Mouse (Mus musculus): ENCODE data around the gene Apobr. TPM values are rescaled to one million over a fixed set of nuclear protein-coding genes. Genes with fewer than 3 reads are reported as not detected.

Apobr gene
- total RNA-seq, 2 experiments from 2014 or later: 0.39 to 0.53 TPM

DNA sequence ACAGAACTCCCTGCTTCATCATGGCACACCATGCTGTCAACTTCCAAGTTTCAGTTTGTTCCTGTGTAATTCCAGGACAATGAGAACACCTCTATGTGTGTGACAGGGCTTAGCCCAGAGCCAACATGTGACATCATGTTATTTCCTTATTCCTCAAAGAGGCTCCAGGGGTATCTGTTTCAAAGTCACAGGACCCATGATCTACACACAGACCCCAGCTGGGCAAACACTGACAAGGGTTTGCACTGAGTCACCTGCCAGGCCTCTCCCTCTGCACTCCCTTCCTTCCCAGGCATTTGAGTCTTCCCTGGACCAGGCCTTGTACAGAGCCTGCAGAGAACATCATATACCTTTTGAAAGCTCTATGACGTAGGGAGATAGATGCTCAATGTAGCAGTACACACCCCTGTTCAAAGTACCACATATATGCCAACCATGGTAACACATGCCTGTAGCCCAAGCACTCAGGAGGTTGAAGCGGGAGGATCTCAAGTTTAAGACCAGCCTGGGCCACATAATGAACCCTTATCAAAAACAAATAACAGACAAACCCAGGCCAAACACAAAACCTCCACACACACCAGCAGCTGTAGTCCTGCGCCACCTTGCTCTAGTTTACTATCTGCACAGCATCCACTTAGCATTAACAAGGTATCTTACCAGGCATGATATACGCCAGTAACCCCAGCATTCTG, 46.2 kb downstream of the Apobr start, which contains the start of gene Nupr1:
Gene Nupr1, minus strand, starts transcription at position 38 of the 695 bp plus-strand sequence.
- intact Hi-C loops (cut with DNase I): no loop called here
- DNase-seq (ENCODE audit: low spot score in 2 of 2): no peak

DNA sequence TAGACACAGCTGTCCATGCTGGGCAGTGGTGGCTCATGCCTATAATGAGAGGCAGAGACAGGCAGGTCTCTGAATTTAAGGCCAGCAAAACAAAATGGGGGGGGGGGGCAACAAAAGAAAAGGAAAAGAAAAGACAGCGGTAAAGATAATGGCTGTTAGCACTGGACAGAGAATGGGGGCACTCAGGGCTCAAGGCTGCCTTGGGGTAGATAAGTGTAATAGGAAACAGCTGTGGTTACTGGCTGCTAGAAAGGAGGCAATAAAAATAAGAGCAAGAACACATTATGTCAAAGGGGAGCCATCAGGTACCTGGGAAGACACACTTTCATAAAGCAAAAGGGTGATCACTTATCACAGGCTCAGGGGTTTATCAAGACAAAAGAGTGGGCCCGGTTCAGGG, 47.7 kb downstream of the Apobr start:
- intact Hi-C loops (cut with DNase I): no loop called here
- DNase-seq (ENCODE audit: low spot score in 2 of 2): no peak

DNA sequence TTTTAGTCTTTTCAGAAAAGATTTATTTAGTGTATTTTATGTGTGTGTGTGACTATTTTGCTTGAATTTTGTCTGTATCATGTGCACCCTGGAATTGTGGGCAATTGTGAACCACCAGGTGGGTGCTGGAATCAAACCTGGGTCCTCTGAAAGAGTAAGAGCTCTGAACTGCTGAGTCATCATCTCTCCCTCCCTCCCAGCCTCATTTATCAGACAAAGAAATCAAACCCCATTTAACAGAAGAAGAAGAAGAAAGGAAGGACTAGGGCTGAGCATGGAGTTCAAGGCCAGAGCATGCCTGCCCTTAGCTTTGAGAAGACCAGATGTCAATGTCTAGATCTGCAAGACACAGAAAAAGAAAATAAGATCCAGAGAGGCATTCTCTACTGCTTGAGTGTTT, 50.6 kb downstream of the Apobr start:
- intact Hi-C loops (cut with DNase I): no loop called here
- DNase-seq (ENCODE audit: low spot score in 2 of 2): no peak

DNA sequence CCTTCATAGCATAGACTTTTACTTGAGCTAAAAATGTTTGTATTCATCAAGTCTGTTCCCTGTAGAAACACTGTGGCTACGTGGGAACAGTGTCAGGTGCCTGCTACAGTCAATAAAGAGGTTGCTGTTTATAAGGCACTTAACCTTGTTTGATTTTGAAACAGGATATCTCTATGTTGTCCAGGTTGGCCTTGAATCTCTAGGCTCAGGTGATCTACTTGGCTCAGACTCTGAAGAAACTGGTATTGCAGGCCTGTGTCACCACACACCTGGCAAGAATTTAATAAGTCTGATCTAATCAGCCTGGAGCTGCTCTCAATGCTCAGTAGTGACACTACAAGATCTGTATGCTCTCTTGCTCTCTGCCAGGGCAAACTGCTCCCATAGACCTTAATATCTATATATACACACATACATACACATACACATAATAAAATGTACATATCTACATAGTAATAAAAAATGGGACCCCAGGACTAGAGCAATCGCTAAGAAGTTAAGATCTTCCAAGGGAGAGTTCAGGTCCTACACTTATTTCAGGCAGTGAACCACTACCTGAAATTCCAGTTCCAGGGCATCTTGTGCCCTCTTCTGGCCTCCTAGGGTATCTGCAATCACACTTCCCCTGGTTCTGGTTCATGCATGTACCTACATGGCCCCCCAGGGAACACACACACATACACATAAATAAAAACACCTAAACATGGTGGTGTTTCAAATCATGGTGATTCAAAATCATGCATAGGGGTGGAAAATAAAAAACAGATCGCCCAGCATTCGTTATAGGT, 52.2 kb downstream of the Apobr start:
- peak; percentile 46 to 59 for DNase-seq (ENCODE audit: low spot score in 2 of 2)

More for the DNA sequence above, 52.2 kb downstream of the Apobr start:
- intact Hi-C loops (cut with DNase I): loop anchor here (2.0 kb wide), 1 partner anchor 48 kb away; no protein-coding TSS in a partner anchor

Small RNA genes within 50 kb of the gene (microRNA-seq; reads per million reads assigned to microRNA genes)
- gene Mir7059: 12.1 to 14.1 reads per million in 2 experiments

Other genes starting within 250 kb of the Apobr start
- under 1 TPM; 0.64 to 0.76 TPM for gene Lat, start 215.4 kb upstream of the Apobr start, total RNA-seq (2021)
- gene Spns1, start 207.5 kb upstream of the Apobr start, total RNA-seq (2021): 10 to 100 TPM; 87.9 to 97.7 TPM
- gene Nfatc2ip, start 188.2 kb upstream of the Apobr start, total RNA-seq (2021): 1 to 10 TPM; 5.4 to 6.5 TPM
- not detected for gene Cd19, start 170.1 kb upstream of the Apobr start, total RNA-seq (2021)
- gene Rabep2, start 156.2 kb upstream of the Apobr start, total RNA-seq (2021): 10 to 100 TPM; 10.8 to 14.4 TPM
- under 1 TPM; 0.32 to 0.39 TPM for gene Atp2a1, start 121.8 kb upstream of the Apobr start, total RNA-seq (2021)
- 10 to 100 TPM; 74.1 to 78.9 TPM for gene Sh2b1, start 109.5 kb upstream of the Apobr start, total RNA-seq (2021)
- 10 to 100 TPM; 76.3 to 92.6 TPM for gene Tufm, start 97.6 kb upstream of the Apobr start, total RNA-seq (2021)
- 100 to 1,000 TPM; 114 TPM for gene Atxn2l, start 81.5 kb upstream of the Apobr start, total RNA-seq (2021)
- 100 to 1,000 TPM; 176 to 188 TPM for gene Eif3c, start 18.5 kb upstream of the Apobr start, total RNA-seq (2021)
- 10 to 100 TPM; 21.3 to 35.1 TPM for gene Cln3, start 875 bp downstream of the Apobr start, total RNA-seq (2021)
- gene Il27, start 10.0 kb downstream of the Apobr start, total RNA-seq (2021): not detected
- 10 to 100 TPM; 15.7 to 22.1 TPM for gene Nupr1, start 45.9 kb downstream of the Apobr start, total RNA-seq (2021)
- gene Sgf29, start 64.4 kb downstream of the Apobr start, total RNA-seq (2021): 10 to 100 TPM; 31.1 to 35.4 TPM
- gene Sult1a1, start 91.5 kb downstream of the Apobr start, total RNA-seq (2021): 10 to 100 TPM; 11.7 to 19.3 TPM
- 100 to 1,000 TPM in 1 of 2 experiments, 10 to 100 TPM in 1; 92.0 to 102 TPM for gene Bola2, start 110.5 kb downstream of the Apobr start, total RNA-seq (2021)
- gene Slx1b, start 110.8 kb downstream of the Apobr start, total RNA-seq (2021): 10 to 100 TPM; 14.4 to 17.0 TPM
- 100 to 1,000 TPM; 163 to 167 TPM for gene Coro1a, start 122.8 kb downstream of the Apobr start, total RNA-seq (2021)
- 100 to 1,000 TPM; 148 to 165 TPM for gene Mapk3, start 174.7 kb downstream of the Apobr start, total RNA-seq (2021)
- 1 to 10 TPM; 1.8 to 2.1 TPM for gene Gdpd3, start 181.4 kb downstream of the Apobr start, total RNA-seq (2021)
- gene Ypel3, start 192.0 kb downstream of the Apobr start, total RNA-seq (2021): 100 to 1,000 TPM; 311 to 316 TPM
- under 1 TPM in 1 of 2 experiments, not detected in 1; 0.87 TPM for gene Tbx6, start 196.5 kb downstream of the Apobr start, total RNA-seq (2021)
- gene Ppp4c, start 207.6 kb downstream of the Apobr start, total RNA-seq (2021): 10 to 100 TPM; 48.1 to 51.3 TPM
- 10 to 100 TPM; 84.6 to 91.9 TPM for gene Fam57b, start 212.7 kb downstream of the Apobr start, total RNA-seq (2021)
- not detected for gene 4930451I11Rik, start 246.7 kb downstream of the Apobr start, total RNA-seq (2021)

Data from left cerebral cortex, postnatal 25 days (tissue).